Mouse (Mus musculus) skeletal muscle tissue, adult 2 months (tissue): ENCODE data around the gene 4930595D18Rik.

Source experiments
- DNase-seq: peaks from one replicate; pipeline ENCODE4 v3.0.0-alpha.2; 2012; ENCODE audit warnings: low read depth, low spot score

The 4930595D18Rik gene

DNA sequence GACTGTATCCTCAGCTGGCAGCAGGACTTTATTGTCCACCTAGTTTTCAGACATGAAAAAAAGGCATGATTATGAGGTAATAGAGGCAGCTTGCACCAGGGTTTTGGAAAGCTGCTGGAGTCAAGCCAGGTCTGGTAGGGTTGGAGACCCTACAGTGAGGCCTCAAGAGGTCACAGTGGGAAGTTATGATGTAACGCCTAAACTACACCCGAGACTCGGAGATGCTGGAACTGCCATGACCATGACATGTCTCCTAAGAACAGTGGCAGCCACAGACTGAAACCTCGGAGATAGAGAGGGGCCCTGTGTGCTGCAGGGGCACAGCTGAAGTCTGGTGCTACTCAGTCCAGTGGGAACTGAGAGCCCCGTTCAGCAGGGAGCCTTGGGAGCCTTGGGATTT is at the start of gene 4930595D18Rik:
Gene 4930595D18Rik (minus strand): TSS at position 16 of the 400 bp plus-strand sequence.
- no peak for DNase-seq

GRCm38 (mm10) chr12:111233798-111234197 is 49.5 kb upstream of the 4930595D18Rik start:
- DNase-seq = no peak

GRCm38 (mm10) chr12:111230793-111231192 is 46.5 kb upstream of the 4930595D18Rik start:
- DNase-seq = no peak

DNA sequence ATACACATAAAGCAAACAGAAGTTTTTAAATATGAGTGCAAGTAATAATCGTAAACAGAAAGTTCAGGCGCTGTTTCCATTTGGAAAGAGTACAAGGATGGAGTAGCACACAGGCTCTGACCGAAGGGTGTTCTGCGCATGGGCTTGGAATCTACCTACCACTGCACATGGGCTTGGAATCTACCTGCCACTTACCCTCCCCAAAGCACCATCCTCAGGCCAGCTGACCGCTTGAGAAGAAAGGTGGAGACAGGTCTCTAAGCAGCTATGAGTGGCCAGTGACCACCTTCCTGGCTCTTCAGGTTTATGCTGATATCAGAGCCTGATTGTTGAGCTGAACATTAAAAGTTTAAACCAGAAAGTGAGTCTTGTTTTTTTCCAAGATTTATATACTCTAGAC is 44.2 kb upstream of the 4930595D18Rik start:
- no peak for DNase-seq

- no peak for DNase-seq
These were observed 43.1 kb upstream of the 4930595D18Rik start for GRCm38 (mm10) chr12:111227410-111227809.

DNA sequence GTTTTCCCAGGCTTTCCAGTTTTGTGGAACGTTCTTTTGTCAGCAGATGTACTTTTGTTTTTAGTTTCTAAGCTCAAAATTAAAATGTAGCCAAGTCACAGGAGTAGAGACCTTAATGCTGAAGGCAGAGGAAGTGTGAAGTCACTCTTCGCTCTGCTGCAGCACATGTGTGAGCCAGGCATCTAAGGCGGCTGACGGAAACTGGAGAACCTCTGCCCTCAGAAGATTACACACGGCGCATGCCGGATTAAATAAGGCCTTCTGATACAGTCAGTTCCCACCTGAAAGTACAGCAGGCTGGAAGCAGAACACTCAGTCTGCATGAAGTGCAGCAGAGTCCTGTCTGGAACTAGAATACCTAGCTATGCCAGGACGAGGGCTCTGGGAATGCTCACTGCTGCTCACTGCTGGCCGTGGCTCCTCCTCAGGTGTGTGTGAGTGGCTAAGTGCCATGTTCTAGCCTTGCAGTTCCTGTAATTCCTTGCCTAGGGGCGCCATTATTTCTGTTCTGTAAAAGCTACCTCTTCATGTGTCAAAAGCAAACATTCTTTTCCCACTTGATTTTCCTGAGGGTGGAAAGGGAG is 41.0 kb upstream of the 4930595D18Rik start:
- no peak for DNase-seq

DNA sequence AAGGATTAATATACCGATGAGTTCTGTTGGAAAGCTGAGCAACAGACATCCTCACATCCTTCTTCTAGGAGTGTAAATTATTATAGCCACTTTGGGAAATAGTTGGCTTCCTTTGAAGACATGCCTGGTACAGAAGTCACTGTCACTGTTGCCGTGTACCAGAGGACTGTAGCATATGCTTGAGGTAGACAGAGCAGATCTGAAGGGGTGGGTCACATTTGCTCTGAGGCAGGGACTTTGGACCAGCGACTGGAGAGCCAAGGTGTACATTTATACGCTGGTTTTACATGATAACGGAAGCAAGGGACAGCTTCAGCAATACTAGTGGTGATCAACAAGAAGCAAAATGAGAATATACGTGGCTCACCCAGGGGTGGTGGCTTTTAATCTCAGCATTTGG is 34.6 kb upstream of the 4930595D18Rik start:
- no peak for DNase-seq

DNA sequence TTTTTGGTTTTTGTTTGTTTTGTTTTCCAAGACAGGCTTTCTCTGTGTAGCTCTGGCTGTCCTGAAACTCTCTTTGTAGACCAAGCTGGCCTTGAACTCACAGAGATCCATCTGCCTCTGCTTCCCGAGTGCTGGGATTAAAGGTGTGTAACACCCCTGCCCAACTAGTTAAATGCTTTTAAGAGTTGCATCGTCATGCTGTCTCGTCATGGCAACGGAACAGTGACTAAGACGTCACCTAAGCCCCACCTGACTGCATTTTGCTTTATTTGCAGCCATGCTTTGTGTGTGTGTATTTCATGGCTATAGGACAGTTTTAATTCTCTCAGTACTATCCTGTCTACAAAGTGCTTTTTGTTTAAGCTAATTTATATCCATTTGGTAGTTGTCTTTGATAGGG is 27.4 kb upstream of the 4930595D18Rik start:
- DNase-seq = no peak

DNA sequence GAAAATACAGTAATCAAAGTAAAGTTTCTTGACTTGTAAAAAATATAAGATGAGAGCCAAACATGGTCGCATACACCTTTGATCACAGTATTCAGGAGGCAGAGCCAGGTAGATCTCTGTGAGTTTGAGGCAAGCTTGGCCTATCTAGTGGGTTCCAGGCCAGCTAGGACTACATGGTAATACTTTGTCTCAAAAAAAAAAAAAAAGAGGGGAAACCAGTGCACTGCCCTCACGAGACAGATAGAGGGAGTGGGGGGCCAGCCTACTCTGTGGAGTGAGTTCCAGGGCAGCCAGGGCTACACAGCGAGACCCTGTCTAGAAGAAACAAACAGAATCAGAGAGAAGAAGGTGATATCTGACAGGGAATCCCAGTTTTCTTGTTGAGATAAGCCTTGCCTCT is 23.4 kb upstream of the 4930595D18Rik start:
- DNase-seq = no peak

- no peak for DNase-seq
These were observed 19.7 kb upstream of the 4930595D18Rik start for GRCm38 (mm10) chr12:111203945-111204344.

DNA sequence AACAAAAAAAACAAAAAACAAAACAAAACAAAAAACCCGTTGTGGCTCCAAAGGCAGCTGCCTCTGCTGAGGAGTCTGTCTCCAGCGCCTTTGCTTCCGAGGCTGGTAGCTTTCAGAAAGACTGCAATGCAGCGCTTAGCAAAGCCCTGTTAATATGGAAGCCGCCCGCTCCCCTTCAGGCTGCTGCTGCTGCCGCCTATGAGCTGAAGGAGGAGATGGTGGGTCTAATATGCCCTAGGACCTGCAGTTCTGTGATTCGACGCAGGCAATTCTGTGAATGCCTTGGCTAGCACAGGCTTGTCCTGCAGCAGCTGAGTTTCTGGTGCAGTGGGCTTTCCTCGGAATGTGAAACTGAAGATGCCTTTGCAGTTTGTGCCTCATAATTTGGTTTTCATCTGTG is 18.8 kb upstream of the 4930595D18Rik start:
- DNase-seq = no peak

- no peak for DNase-seq
These were observed 12.3 kb upstream of the 4930595D18Rik start for GRCm38 (mm10) chr12:111196548-111196947.

DNA sequence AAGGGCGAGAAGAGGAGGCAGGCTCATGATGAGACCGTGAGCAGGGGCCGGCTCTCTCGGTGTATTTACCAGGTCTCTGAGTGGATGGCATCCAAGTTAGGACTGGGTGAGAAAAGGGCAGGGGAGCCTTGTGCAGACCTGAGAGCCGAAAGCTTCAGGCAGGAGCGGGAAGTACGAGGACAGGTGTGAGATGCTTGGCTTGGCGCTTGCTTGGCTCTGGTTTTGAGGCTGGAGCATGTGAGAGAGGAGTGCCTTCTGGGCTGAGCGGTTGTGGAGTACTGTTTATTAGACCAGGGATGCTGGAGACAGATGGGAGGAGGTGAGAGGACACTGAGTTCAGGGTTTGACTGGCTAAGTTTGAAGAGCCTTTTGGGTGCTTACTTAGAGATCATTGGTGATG is 9.0 kb upstream of the 4930595D18Rik start:
- no peak for DNase-seq

- DNase-seq = no peak
These were observed 8.5 kb upstream of the 4930595D18Rik start for GRCm38 (mm10) chr12:111192777-111193176.

- no peak for DNase-seq
These were observed 6.6 kb upstream of the 4930595D18Rik start for GRCm38 (mm10) chr12:111190891-111191290.

GRCm38 (mm10) chr12:111190355-111190754 is 6.1 kb upstream of the 4930595D18Rik start:
- no peak for DNase-seq

DNA sequence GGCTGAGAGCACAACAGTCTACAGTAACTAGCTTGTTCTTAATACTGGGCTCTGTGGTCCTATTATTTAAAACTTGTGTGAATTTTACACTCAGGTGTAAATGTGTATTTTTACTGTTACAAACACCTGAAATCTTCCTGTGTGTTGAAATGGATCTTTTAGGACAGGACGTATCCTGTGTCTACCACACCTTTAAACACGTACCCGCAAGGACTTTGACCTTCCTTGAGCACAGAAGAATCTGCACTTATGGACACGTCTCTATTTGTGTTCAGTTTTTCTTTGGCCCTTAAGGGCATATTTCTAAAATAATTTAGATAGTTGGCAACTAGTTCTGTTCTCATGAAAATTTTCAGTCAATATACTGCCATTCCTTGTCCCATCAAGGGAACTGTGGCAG is 4.0 kb upstream of the 4930595D18Rik start:
- DNase-seq = no peak

- no peak for DNase-seq
These were observed 2.7 kb upstream of the 4930595D18Rik start for GRCm38 (mm10) chr12:111186986-111187385.

GRCm38 (mm10) chr12:111182378-111182777 is 1.9 kb downstream of the 4930595D18Rik start:
- no peak for DNase-seq

DNA sequence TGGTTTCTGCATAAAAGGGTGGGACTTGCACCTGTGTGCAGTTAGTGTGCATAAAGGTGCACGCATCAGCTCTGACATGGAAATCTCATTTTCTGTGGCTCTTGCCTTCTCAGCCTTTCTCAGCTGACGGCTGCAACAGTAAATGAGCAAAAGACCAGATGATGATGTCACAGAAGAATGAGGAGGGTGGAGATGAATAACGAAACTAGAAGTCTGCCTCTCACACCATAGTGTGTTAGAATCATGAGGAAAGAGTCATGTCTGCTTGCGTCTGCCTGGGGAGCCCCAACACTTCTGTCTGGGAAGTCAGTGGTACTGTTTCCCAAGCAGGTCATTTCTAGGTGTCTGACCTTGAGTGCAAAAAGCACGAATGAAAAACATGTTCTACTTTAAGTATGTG is 2.4 kb downstream of the 4930595D18Rik start:
- no peak for DNase-seq

DNA sequence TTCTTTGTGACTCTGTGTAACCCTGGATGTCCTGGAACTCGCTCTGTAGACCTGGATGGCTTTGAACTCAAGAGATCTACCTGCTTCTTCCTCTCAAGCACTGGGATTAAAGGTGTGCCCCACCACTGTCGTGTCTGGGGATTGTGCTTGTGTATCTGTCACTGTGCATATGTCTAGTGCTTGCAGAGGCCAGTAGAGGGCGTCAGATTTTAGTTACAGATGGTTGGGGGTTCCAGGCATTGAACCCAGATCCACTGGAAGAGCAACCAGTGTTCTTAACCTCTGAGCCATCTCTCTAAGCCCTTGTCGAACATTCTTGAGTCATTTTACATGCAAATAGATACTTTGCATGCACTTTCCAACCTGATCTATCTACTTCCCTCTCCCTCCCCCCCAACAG is 5.5 kb downstream of the 4930595D18Rik start:
- no peak for DNase-seq

- no peak for DNase-seq
These were observed 15.4 kb downstream of the 4930595D18Rik start for GRCm38 (mm10) chr12:111168891-111169290.

- DNase-seq = no peak
These were observed 17.5 kb downstream of the 4930595D18Rik start for GRCm38 (mm10) chr12:111166681-111167289.
